21 mouse cellular contexts compared by ENCODE assay signal in genomic region chr17:3281939-3282338, GRCm38 (mm10). TPM values are rescaled to one million over a fixed set of nuclear protein-coding genes. Genes with fewer than 3 reads are reported as not detected.
DNase-seq lines count a peak whose midpoint lies in the region; ATAC-seq lines count a peak whose summit lies in the region.
"Had no signal": no experiment of that assay in that cellular context is flagged by ENCODE, and none has a peak within 500 bp of the region (broad histone marks: within the 10 kb centered on the region; RNA-seq: fewer than 3 reads in every experiment).

No protein-coding gene starts in this region.

- H3K9ac ChIP-seq in forebrain, embryonic 12.5 days: no peak overlapping the region
- H3K9ac ChIP-seq in embryonic facial prominence, embryonic 15.5 days: no peak overlapping the region
- H3K9ac ChIP-seq in limb, embryonic 13.5 days: no peak overlapping the region
- no peak overlapping the region for H3K9ac ChIP-seq in neural tube, embryonic 15.5 days (replicated peaks)
- H3K9ac ChIP-seq: heart, embryonic 12.5 days; liver, embryonic 14.5 days; lung, embryonic 15.5 days; neural tube, embryonic 12.5 days had no signal

- WGBS in forebrain, embryonic 10.5 days: 78% methylated on average over 5 of the region's 5 CpGs
- WGBS in forebrain, embryonic 12.5 days: 82% methylated on average over 5 of the region's 5 CpGs
- 17% methylated on average over 5 of the region's 5 CpGs for WGBS in embryonic facial prominence, embryonic 15.5 days
- 12% methylated on average over 5 of the region's 5 CpGs for WGBS in limb, embryonic 13.5 days
- WGBS in neural tube, embryonic 15.5 days: 74% methylated on average over 5 of the region's 5 CpGs

- H3K4me3 ChIP-seq in forebrain, embryonic 10.5 days: no peak overlapping the region
- no peak overlapping the region for H3K4me3 ChIP-seq in forebrain, embryonic 12.5 days (replicated peaks)
- no peak overlapping the region for H3K4me3 ChIP-seq in embryonic facial prominence, embryonic 15.5 days (replicated peaks)
- H3K4me3 ChIP-seq in limb, embryonic 13.5 days: no peak overlapping the region
- no peak overlapping the region for H3K4me3 ChIP-seq in neural tube, embryonic 15.5 days (replicated peaks)
- H3K4me3 ChIP-seq: gastrocnemius, adult 2 months; heart, embryonic 12.5 days; lung, embryonic 15.5 days; midbrain, embryonic 10.5 days; neural tube, embryonic 12.5 days had no signal

- no peak for DNase-seq in forebrain, embryonic 10.5 days (ENCODE audit: extremely low spot score, low spot score)
- DNase-seq in NIH3T3 (ENCODE audit: low read depth): peak; percentile 73
- no peak for DNase-seq in B cell, adult 2 months
- DNase-seq: adrenal gland, postnatal 36 days; cerebellum, adult 11-12 months; cerebellum, postnatal 25 days; gastrocnemius, adult 2 months; kidney, adult 11 months; kidney, postnatal 10 days; lung, postnatal 4 days; thymus, postnatal 36 days had no signal

- H3K4me2 ChIP-seq in forebrain, embryonic 12.5 days: no peak overlapping the region
- peak overlapping the region; percentile 17; the same call in 1 of the 2 replicates for H3K4me2 ChIP-seq in embryonic facial prominence, embryonic 15.5 days (replicated peaks)
- H3K4me2 ChIP-seq in limb, embryonic 13.5 days (replicated peaks): peak overlapping the region; percentile 17; the same call in 1 of the 2 replicates
- no peak overlapping the region for H3K4me2 ChIP-seq in neural tube, embryonic 15.5 days
- H3K4me2 ChIP-seq: heart, embryonic 12.5 days; lung, embryonic 15.5 days; neural tube, embryonic 12.5 days had no signal

- no peaks in the 10 kb centered on the region for H3K9me3 ChIP-seq in forebrain, embryonic 10.5 days
- no peaks in the 10 kb centered on the region for H3K9me3 ChIP-seq in forebrain, embryonic 12.5 days
- no peaks in the 10 kb centered on the region for H3K9me3 ChIP-seq in embryonic facial prominence, embryonic 15.5 days (replicated peaks)
- no peaks in the 10 kb centered on the region for H3K9me3 ChIP-seq in limb, embryonic 13.5 days
- H3K9me3 ChIP-seq in neural tube, embryonic 15.5 days (replicated peaks): no peaks in the 10 kb centered on the region
- H3K9me3 ChIP-seq: heart, embryonic 12.5 days; lung, embryonic 15.5 days; midbrain, embryonic 10.5 days; neural tube, embryonic 12.5 days had no signal

- no peaks in the 10 kb centered on the region for H3K36me3 ChIP-seq in forebrain, embryonic 10.5 days (replicated peaks)
- no peaks in the 10 kb centered on the region for H3K36me3 ChIP-seq in forebrain, embryonic 12.5 days (replicated peaks)
- H3K36me3 ChIP-seq in embryonic facial prominence, embryonic 15.5 days: no peaks in the 10 kb centered on the region
- no peaks in the 10 kb centered on the region for H3K36me3 ChIP-seq in limb, embryonic 13.5 days
- H3K36me3 ChIP-seq in neural tube, embryonic 15.5 days: no peaks in the 10 kb centered on the region
- H3K36me3 ChIP-seq: heart, embryonic 12.5 days; lung, embryonic 15.5 days; midbrain, embryonic 10.5 days; neural tube, embryonic 12.5 days had no signal

- peaks cover 23% of the 10 kb centered on the region for H3K27me3 ChIP-seq in forebrain, embryonic 10.5 days (ENCODE audit: poor library complexity, severe bottlenecking)
- peaks cover 3% of the 10 kb centered on the region; the same call in 1 of the 2 replicates for H3K27me3 ChIP-seq in forebrain, embryonic 12.5 days
- H3K27me3 ChIP-seq in embryonic facial prominence, embryonic 15.5 days: no peaks in the 10 kb centered on the region
- no peaks in the 10 kb centered on the region for H3K27me3 ChIP-seq in limb, embryonic 13.5 days
- no peaks in the 10 kb centered on the region for H3K27me3 ChIP-seq in neural tube, embryonic 15.5 days (replicated peaks)
- H3K27me3 ChIP-seq: heart, embryonic 12.5 days; lung, embryonic 15.5 days; neural tube, embryonic 12.5 days had no signal

- H3K27ac ChIP-seq in forebrain, embryonic 10.5 days: peak overlapping the region; percentile 40; the same call in 1 of the 2 replicates
- H3K27ac ChIP-seq in forebrain, embryonic 12.5 days: no peak overlapping the region
- H3K27ac ChIP-seq in embryonic facial prominence, embryonic 15.5 days (replicated peaks): peak overlapping the region; percentile 90
- peak overlapping the region; percentile 91 for H3K27ac ChIP-seq in limb, embryonic 13.5 days
- H3K27ac ChIP-seq in neural tube, embryonic 15.5 days (replicated peaks): no peak overlapping the region
- H3K27ac ChIP-seq: gastrocnemius, adult 2 months; liver, embryonic 14.5 days; lung, embryonic 15.5 days; midbrain, embryonic 10.5 days; neural tube, embryonic 12.5 days had no signal

- peaks cover 27% of the 10 kb centered on the region for H3K4me1 ChIP-seq in forebrain, embryonic 10.5 days
- peaks cover 13% of the 10 kb centered on the region for H3K4me1 ChIP-seq in forebrain, embryonic 12.5 days
- H3K4me1 ChIP-seq in embryonic facial prominence, embryonic 15.5 days: peaks cover 59% of the 10 kb centered on the region
- H3K4me1 ChIP-seq in limb, embryonic 13.5 days: peaks cover 65% of the 10 kb centered on the region
- H3K4me1 ChIP-seq in neural tube, embryonic 15.5 days: peaks cover 20% of the 10 kb centered on the region; the same call in 1 of the 2 replicates

- no peak for ATAC-seq in forebrain, embryonic 12.5 days (ENCODE audit: low FRiP score)
- peak; percentile 74 for ATAC-seq in embryonic facial prominence, embryonic 15.5 days (ENCODE audit: insufficient number of reproducible peaks, low FRiP score, low TSS enrichment, low read depth)
- peak; percentile 60 for ATAC-seq in limb, embryonic 13.5 days (ENCODE audit: low FRiP score, low read depth)
- ATAC-seq in neural tube, embryonic 15.5 days (ENCODE audit: low FRiP score): no peak
- ATAC-seq: hindbrain, embryonic 16.5 days had no signal

RNA-seq across cellular contexts. Expression of gene Tiam2, which starts 44.4 kb away (rescaled TPM):
- polyA plus RNA-seq in forebrain, embryonic 10.5 days (2016; fragmentation: Nextera tagmentation; extraction: Ambion mirVana): 4.4 and 5.3 TPM in 2 replicates
- 14.5 and 15.4 TPM in 2 replicates for polyA plus RNA-seq in forebrain, embryonic 12.5 days (2016; fragmentation: Nextera tagmentation; extraction: Ambion mirVana)
- polyA plus RNA-seq in embryonic facial prominence, embryonic 15.5 days (2015; fragmentation: Nextera tagmentation; extraction: Ambion mirVana): 18.2 TPM in 2 replicates
- polyA plus RNA-seq in limb, embryonic 13.5 days (2015; fragmentation: Nextera tagmentation; extraction: Ambion mirVana): 25.7 and 29.3 TPM in 2 replicates
- 5.3 and 5.6 TPM in 2 replicates for polyA plus RNA-seq in neural tube, embryonic 15.5 days (2015; fragmentation: Nextera tagmentation; extraction: Ambion mirVana)

Comparison
In these comparisons a context has a peak if more than half of its experiments do, and no peak if none do; other contexts are left out.
1. H3K27ac ChIP-seq: peak in forebrain, embryonic 10.5 days (single experiment), embryonic facial prominence, embryonic 15.5 days (single experiment) and limb, embryonic 13.5 days (single experiment); none in forebrain, embryonic 12.5 days (single experiment) and neural tube, embryonic 15.5 days (single experiment).
2. ATAC-seq: peak in embryonic facial prominence, embryonic 15.5 days (single experiment) and limb, embryonic 13.5 days (single experiment); none in forebrain, embryonic 12.5 days (single experiment) and neural tube, embryonic 15.5 days (single experiment).
3. H3K4me2 ChIP-seq: peak in embryonic facial prominence, embryonic 15.5 days (single experiment) and limb, embryonic 13.5 days (single experiment); none in forebrain, embryonic 12.5 days (single experiment) and neural tube, embryonic 15.5 days (single experiment).